Mouse (Mus musculus): ENCODE measurements at regions not wholly inside any gene's neighbourhood (a gene's known extent, or its start where the extent isn't known, plus 50 kb on each side); places are given as distances from the start of the nearest gene placed in this dataset.

DNA sequence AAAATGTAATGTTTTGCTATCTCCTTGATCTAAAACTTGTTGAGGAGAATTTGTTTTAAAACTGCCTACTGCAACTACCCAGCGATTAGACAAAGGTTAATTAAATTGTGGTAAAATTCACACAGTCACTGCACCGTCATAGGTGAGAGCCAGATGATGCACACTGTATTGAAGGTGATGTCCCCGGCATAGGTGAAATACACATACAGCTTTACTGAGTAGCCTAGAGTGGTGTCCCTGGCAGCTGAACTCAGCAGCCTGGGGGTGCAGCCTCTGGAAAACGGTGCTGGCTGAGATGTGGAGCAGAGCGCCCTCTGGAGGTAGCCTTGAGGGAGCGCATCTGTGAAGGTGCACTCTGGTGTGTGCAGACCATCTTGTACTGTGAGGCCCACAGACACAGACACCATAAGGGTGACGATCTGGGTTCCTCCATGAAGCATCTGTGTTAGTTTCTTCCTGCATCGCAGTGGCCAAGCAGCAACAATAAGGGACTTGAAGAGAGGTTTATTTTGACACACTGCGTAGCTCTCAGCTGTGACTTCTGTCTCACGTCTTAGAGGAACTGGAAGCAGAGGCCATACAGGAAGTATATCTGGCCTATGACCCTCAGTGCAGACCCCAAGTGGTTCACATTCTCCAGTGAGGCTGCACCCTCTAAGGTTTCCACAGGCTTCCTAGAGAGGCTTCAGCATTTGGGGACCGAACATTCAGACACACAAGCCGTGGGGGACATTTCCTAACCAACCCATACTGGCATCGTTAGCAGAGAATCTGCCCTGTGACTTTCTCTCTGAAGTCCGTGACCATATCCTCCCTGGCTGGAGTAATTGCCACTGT is 68.6 kb upstream of the 1700021F07Rik start:
- TF ChIP-seq CTCF (conservative IDR thresholded peaks at IDR 0.05; ENCODE audit: insufficient read depth, insufficient read length, low read depth, low read length) (peak; percentile 83), POLR2A (IDR thresholded peaks at IDR 0.05; ENCODE audit: low read depth, low read length) (no peak)
